Mouse (Mus musculus): ENCODE data around the gene Prrx2. TPM values are rescaled to one million over a fixed set of nuclear protein-coding genes. Genes with fewer than 3 reads are reported as not detected.

Gene Prrx2
- polyA plus RNA-seq, 1 experiment from 2014 or later: 201 TPM

DNA sequence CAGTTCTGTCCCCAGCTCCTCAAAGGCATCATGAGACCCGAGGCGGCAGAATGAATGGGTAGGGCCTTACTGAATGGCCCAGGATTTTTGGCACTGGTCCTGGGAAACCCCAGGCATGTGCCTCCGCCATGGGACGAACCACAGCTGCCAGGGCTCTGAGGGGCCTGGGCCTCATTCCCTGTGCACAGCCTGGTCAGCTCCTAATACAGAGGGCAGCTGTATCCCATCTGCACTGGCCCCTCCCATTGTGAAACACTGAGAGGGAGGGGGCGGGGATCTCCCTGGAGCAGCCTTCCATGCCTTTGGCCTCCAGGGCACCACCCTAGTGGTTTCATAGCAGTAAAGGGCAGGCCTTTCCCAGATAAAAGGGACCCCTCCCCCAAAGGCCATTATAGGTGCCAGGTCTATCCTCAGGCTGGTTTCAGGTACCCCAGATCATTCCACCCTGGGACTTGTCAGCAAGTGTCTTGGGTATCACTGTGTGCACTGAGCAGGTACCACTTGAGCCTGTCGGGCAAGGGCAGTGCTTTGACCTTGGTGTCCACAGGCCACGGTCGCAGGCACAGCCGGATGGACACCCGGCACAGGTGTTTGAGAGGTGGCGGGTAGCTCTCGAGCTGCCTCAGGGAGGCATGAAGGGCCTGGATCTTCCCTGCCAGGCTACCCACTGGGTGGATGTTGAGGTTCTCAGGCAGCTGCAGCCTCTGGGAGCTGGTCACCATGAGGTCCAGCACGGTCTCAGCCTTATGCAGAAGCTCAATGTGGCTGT, 11.2 kb upstream of the Prrx2 start:
- ATAC-seq (ENCODE audit: insufficient number of reproducible peaks, insufficient read depth, low FRiP score, low TSS enrichment, low read depth): no peak
- H3K27me3 ChIP-seq: no peaks in the 10 kb centered on the region
- H3K27ac ChIP-seq: no peak overlapping the region
- H3K9me3 ChIP-seq: 0 out of 2 replicates have a peak, but pooled peaks cover 8% of the 10 kb centered on the region
- H3K4me1 ChIP-seq (replicated peaks): peaks cover 18% of the 10 kb centered on the region
- no peak overlapping the region for H3K4me2 ChIP-seq
- 79% methylated on average over 13 of the region's 13 CpGs for WGBS
- peaks cover 83% of the 10 kb centered on the region for H3K36me3 ChIP-seq
- H3K4me3 ChIP-seq (replicated peaks): no peak overlapping the region
- H3K9ac ChIP-seq (replicated peaks): no peak overlapping the region

DNA sequence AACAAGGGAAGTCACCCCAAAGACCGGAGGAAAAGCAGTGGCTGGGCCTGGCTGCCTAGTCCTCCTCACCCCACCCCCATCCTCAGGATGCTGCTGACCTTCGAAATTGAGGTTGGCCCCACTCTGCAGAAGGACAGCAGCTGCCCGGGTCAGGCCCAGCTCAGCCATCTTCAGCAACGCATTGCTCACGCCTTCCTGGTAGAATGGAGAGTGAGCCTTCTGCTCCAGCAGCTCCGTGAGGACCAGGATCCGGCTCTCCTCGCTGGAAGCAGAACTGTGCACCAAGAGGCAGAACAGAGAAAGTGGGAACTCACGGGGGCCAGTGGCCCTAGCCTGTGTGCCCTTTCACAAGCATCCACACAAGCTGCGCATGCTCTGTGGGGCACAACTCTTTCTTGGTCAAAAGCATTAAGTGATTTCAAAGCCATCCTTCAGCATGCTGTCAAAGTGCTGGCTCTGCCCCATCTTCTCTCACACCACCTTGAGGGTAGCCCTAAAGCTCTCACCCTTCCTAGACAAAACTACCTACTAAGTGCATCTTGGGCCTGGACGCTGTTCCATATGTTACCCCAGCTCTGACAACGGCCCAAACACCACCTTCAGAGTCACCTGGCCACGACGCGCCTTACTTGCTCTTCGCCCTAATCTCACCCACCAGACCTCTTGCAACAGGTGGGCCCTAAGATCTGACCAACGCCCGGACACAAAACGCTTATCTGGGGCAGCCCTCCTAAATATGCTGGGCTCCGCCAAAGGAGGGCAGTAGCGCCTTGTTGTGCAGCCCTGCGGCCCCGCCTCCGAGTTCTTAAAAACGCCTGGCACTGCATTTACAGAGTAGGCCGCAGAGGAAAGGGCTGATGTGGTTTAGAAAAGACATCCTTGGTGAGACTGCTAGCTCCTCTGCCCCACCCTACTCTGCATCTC, 7.7 kb upstream of the Prrx2 start:
- Histone ChIP-seq H3K9me3 (no peaks in the 10 kb centered on the region), H3K36me3 (peaks cover 48% of the 10 kb centered on the region), H3K9ac (replicated peaks) (peak overlapping the region; percentile 88), H3K4me2 (peak overlapping the region; percentile 90), H3K4me3 (replicated peaks) (peak overlapping the region; percentile 99), H3K27me3 (no peaks in the 10 kb centered on the region), H3K4me1 (replicated peaks) (peaks cover 24% of the 10 kb centered on the region), H3K27ac (peak overlapping the region; percentile 67; the same call in 1 of the 2 replicates)
- WGBS: 37% methylated on average over 26 of the region's 26 CpGs
- no peak for ATAC-seq (ENCODE audit: insufficient number of reproducible peaks, insufficient read depth, low FRiP score, low TSS enrichment, low read depth)

DNA sequence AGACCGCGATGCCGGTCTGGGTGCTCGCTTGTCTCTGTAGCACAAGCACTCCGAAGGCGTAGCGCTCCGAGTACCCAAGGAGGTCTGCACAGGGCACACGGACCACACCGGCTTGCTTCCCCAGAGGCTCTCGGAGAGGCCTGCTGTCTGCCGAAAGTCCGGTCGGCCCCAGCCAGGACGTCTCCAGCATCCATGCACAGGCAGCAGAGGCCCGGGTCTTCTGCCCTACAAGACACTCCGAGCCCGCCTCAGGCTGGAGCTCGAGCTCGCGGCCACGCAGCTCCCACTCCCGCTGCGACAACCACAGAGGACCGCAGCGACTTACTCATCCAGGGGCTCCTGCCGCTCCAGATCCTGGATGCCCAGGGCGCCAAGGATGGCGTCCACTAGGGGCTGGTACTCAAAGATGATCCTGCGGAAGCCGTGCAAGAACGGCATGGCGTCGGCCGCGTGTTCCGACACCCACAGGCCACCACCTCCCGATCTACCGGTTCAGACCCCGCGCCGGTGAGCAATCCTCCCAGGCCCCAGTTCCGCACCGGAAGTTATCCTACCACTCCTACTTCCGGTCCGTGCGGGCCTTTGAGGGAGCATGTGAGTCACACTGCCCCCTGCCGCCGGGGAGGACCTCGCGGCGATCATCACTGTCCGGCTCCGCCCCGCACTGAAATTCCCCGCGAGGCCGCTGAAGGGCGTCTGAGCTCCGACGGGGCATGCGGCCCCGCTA, 6.9 kb upstream of the Prrx2 start:
- Histone ChIP-seq H3K4me3 (replicated peaks) (peak overlapping the region; percentile 99), H3K27ac (peak overlapping the region; percentile 67; the same call in 1 of the 2 replicates), H3K9me3 (no peaks in the 10 kb centered on the region), H3K4me2 (peak overlapping the region; percentile 90), H3K4me1 (replicated peaks) (peaks cover 29% of the 10 kb centered on the region), H3K27me3 (no peaks in the 10 kb centered on the region), H3K9ac (replicated peaks) (peak overlapping the region; percentile 88), H3K36me3 (peaks cover 40% of the 10 kb centered on the region)
- under 1% methylated on average over 63 of the region's 63 CpGs for WGBS
- ATAC-seq (ENCODE audit: insufficient number of reproducible peaks, insufficient read depth, low FRiP score, low TSS enrichment, low read depth): peak; percentile 72

DNA sequence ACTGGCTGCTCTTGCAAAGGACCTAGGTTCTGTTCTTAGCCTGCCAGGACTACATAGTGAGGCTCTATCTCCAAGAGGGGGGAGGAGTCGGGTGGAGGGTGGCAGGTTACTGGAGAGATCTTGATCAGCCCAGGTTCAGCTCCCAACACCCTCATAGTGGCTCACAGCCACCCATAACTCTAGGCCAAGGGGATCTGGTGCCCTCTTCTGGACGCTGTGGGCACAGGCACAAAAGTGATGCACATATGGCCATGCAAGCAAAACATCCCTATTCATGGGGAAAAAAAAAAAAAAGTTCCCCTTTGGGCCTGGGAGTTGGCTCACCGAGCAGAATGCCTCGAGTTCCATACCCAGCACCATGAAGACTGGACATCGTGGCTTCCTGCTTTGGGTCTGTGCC, 5.5 kb upstream of the Prrx2 start:
- no peaks in the 10 kb centered on the region for H3K9me3 ChIP-seq
- H3K4me1 ChIP-seq (replicated peaks): peaks cover 42% of the 10 kb centered on the region
- H3K9ac ChIP-seq (replicated peaks): no peak overlapping the region
- no peaks in the 10 kb centered on the region for H3K27me3 ChIP-seq
- H3K4me2 ChIP-seq: no peak overlapping the region
- peak overlapping the region; percentile 4 for H3K27ac ChIP-seq
- H3K4me3 ChIP-seq (replicated peaks): no peak overlapping the region
- H3K36me3 ChIP-seq: peaks cover 26% of the 10 kb centered on the region
- WGBS: 44% methylated on average over 5 of the region's 5 CpGs
- no peak for ATAC-seq (ENCODE audit: insufficient number of reproducible peaks, insufficient read depth, low FRiP score, low TSS enrichment, low read depth)

DNA sequence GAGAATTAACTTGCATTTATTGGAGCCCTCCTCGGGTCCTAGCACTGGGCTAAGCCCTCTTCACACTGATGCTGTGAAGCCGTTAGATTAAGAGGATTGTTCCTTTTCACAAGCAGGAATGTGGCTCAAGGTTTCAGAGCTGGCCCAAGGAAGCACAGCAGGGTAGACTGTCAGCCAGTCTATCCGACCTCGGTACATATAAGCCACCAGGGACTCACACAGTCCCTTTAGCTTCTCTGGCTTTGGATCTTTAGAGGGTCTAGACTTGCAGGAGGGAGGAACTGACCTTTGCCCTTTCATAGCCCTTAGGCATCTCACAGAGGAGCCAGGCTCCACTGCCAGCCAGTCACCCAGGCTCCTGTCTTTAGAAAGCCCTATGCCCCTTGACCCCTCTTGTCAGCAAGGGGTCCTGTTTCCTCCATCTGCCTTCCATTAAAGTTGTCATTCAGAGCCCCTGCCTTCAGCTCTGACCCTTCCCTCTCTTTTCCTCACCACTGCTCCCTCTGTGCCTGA, 4.4 kb upstream of the Prrx2 start, which contains the start of gene Asb6:
Gene Asb6 (minus strand): TSS at position 51 of the 513 bp plus-strand sequence.
- no peak for ATAC-seq (ENCODE audit: insufficient number of reproducible peaks, insufficient read depth, low FRiP score, low TSS enrichment, low read depth)
- Histone ChIP-seq H3K36me3 (peaks cover 15% of the 10 kb centered on the region), H3K4me2 (no peak within 1 kb of the TSS), H3K4me1 (replicated peaks) (peaks cover 51% of the 10 kb centered on the region), H3K9ac (replicated peaks) (no peak within 1 kb of the TSS), H3K27me3 (no peaks in the 10 kb centered on the region), H3K4me3 (replicated peaks) (no peak within 1 kb of the TSS), H3K9me3 (no peaks in the 10 kb centered on the region), H3K27ac (peak within 1 kb of the TSS; percentile 31)
- WGBS: 14% methylated on average over 4 of the region's 4 CpGs

DNA sequence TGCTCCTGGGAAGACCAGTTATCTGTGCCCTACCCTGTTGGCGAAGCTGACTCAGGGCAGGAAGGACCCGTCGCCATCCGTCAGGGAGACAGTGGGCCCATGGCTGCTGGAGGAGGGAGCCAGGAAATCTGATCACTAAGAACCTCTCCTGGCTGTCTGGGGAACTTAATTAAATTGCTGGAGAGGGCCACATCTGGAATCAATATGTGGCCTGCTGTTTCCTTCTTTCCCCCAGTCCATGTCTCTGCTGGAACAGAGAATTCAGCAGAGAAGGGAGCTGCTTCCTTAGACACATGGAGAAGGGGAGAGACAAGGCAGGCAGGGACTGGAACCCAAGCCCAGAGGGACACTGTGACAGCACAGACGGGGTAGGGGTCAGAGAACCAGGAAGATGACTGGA, 1.1 kb upstream of the Prrx2 start:
- Histone ChIP-seq H3K9ac (replicated peaks) (0 out of 2 replicates have a peak overlapping the region, but pooled peaks have one; percentile 28), H3K4me3 (replicated peaks) (no peak overlapping the region), H3K9me3 (no peaks in the 10 kb centered on the region), H3K27ac (peak overlapping the region; percentile 97), H3K4me2 (peak overlapping the region; percentile 18), H3K36me3 (no peaks in the 10 kb centered on the region), H3K4me1 (replicated peaks) (peaks cover 55% of the 10 kb centered on the region), H3K27me3 (no peaks in the 10 kb centered on the region)
- 0 out of 2 replicates have a peak, but pooled peaks have one; percentile 18 for ATAC-seq (ENCODE audit: insufficient number of reproducible peaks, insufficient read depth, low FRiP score, low TSS enrichment, low read depth)
- WGBS: 7% methylated on average over 5 of the region's 5 CpGs

DNA sequence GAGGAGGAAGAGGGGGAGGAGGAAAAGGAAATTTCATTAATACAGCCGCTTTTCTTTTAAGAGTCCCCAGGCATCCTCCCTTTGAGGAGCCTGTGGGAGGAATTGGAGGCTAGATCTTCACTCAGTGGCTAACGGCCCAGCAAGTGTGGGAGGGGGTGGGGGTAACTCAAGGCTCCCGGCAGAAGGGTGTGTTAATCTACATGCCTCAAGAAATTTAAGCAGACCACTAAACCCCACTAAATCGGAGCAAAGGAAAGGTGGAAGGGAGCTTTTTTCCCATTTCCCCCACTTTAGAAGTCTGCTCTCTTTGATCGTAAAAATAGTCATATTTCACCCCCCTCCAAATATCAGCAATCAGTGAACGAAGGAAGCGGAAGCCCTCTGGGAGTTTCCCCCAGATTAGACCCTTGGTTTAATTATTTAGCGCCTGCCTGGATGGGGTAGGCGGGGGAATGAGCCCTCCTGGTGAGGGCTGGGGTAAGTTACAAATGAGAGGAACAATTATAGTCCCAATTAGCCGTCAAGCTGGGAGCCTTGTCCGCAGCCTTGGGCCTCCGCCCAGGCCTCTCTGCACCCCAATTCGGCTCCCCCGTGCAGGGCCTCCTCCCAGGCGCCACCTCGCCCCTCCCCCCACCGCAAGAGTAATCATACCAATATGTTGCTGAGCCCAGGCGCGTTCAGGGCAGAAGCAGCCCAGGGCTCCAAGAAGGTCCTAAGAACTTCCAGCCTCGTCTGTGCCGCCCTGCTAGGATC, 1.6 kb downstream of the Prrx2 start:
- Histone ChIP-seq H3K27ac (peak overlapping the region; percentile 91), H3K27me3 (no peaks in the 10 kb centered on the region), H3K4me2 (peak overlapping the region; percentile 42), H3K9ac (replicated peaks) (no peak overlapping the region; the same call in 1 of the 2 replicates), H3K4me3 (replicated peaks) (0 out of 2 replicates have a peak overlapping the region, but pooled peaks have one; percentile 6), H3K4me1 (replicated peaks) (peaks cover 54% of the 10 kb centered on the region), H3K36me3 (no peaks in the 10 kb centered on the region), H3K9me3 (no peaks in the 10 kb centered on the region)
- ATAC-seq (ENCODE audit: insufficient number of reproducible peaks, insufficient read depth, low FRiP score, low TSS enrichment, low read depth): peak; percentile 50; the same call in 1 of the 2 replicates
- 2% methylated on average over 21 of the region's 21 CpGs for WGBS

DNA sequence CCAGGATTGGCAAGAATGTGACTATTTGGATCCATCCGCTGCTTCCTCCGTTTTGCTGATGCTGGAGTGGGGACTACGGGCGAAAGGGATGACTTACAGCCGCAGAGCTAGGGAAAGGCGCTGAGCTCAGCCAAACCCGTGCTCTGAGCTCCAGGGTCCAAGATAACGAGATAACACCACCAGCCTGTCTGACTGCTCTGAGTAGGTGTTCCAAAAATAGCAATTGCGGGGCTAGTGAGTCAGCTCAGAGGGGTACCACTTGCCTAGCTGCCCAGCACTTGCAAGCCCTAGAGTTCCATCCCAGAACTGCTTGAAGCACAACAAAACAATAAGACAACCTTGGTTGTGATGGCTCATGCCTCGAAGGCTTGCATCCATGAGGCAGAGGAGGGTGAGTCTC, 7.8 kb downstream of the Prrx2 start:
- WGBS: 51% methylated on average over 10 of the region's 10 CpGs
- Histone ChIP-seq H3K4me1 (replicated peaks) (peaks cover 28% of the 10 kb centered on the region), H3K27ac (no peak overlapping the region)

DNA sequence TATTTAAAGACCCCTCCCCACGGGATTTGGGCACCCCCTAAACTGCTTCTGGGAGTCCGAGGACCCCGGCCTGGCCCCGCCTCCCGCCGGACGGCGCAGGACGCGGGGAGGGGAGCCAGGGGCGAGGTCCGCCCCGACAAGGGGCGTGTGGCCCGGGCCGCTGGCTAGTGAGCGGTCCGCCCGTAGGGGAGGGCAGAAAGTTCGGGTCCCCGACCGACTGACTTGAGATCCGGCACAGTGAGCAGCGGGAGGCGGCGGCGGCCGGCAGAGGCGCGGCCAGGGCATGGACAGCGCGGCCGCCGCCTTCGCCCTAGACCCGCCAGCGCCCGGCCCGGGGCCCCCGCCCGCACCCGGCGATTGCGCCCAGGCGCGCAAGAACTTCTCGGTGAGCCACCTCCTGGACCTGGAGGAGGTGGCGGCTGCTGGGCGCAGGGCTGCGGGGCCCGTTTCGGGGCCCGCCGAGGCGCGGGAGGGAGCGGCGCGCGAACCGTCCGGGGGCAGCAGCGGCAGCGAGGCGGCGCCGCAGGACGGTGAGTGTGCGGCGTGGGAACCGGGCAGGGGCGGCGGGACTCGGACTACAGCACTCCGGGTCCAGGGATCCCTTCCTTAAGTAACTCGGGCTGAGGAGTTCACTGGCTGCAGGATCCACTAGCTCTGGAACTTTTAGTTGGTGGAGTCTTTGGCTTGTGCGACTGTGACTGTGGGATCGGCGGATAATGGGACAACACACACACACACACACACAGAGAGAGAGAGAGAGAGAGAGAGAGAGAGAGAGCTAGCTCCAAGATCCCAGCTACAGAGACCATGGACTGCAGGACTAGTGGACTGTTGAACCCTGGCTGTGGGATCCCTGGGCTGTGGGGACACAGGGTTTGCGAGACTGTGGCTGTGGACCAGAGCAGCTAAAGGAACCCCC, 10.6 kb downstream of the Prrx2 start:
- Histone ChIP-seq H3K36me3 (peaks cover 6% of the 10 kb centered on the region), H3K4me1 (replicated peaks) (peaks cover 54% of the 10 kb centered on the region), H3K27me3 (no peaks in the 10 kb centered on the region; the same call in 1 of the 2 replicates), H3K27ac (peak overlapping the region; percentile 94), H3K9me3 (no peaks in the 10 kb centered on the region), H3K4me2 (peak overlapping the region; percentile 67), H3K4me3 (replicated peaks) (peak overlapping the region; percentile 97), H3K9ac (replicated peaks) (peak overlapping the region; percentile 98)
- WGBS: 1% methylated on average over 74 of the region's 80 CpGs
- ATAC-seq (ENCODE audit: insufficient number of reproducible peaks, insufficient read depth, low FRiP score, low TSS enrichment, low read depth): peak; percentile 46

More for the DNA sequence above, 7.8 kb downstream of the Prrx2 start:
- ATAC-seq (ENCODE audit: insufficient number of reproducible peaks, insufficient read depth, low FRiP score, low TSS enrichment, low read depth): no peak
- Histone ChIP-seq H3K4me2 (no peak overlapping the region), H3K9me3 (no peaks in the 10 kb centered on the region), H3K36me3 (no peaks in the 10 kb centered on the region), H3K9ac (replicated peaks) (no peak overlapping the region), H3K4me3 (replicated peaks) (no peak overlapping the region), H3K27me3 (no peaks in the 10 kb centered on the region; the same call in 1 of the 2 replicates)

All from limb, embryonic 12.5 days (tissue).